Mouse (Mus musculus) ES-E14 (cell line): ENCODE measurements around the gene Gm4969. TPM values are rescaled to one million over a fixed set of nuclear protein-coding genes. Genes with fewer than 3 reads are reported as not detected.

Experiments used
- DNase-seq: peaks from one replicate; pipeline ENCODE4 v3.0.0-alpha.2; 2013; ENCODE audit warnings: low read depth, low spot score
- H3K27ac ChIP-seq: 2 replicates; pipeline ENCODE4 v1.5.1; 2012; ENCODE audit warnings: low read depth, mild to moderate bottlenecking, low read length, moderate library complexity, mixed read lengths; ENCODE audit not compliant: poor library complexity, insufficient read depth, severe bottlenecking
- H3K36me3 ChIP-seq: 2 replicates; pipeline ENCODE4 v1.6.1; 2012; ENCODE audit warnings: mild to moderate bottlenecking, low read length, moderate library complexity, mixed read lengths; ENCODE audit not compliant: control insufficient read depth, poor library complexity, insufficient read depth, severe bottlenecking
- H3K4me1 ChIP-seq, 2 experiments: fragments of 150-350 bp in 1 of 2; sonication (generic) in 1 of 2; 2 replicates each; pipeline ENCODE4 v1.6.1; 2012; ENCODE audit warnings: low read length in 2 of 2, mild to moderate bottlenecking in 1 of 2, mixed read lengths in 1 of 2; ENCODE audit not compliant: control insufficient read depth in 2 of 2, insufficient read depth in 2 of 2, poor library complexity in 1 of 2
- H3K4me3 ChIP-seq, 2 experiments: fragments of 150-350 bp in 1 of 2; sonication (generic) in 1 of 2; 2 replicates each; pipeline ENCODE4 v1.5.1; 2012; ENCODE audit warnings: low read length in 2 of 2, low read depth in 1 of 2, mild to moderate bottlenecking in 1 of 2, mixed read lengths in 1 of 2; ENCODE audit not compliant: insufficient read depth in 1 of 2, poor library complexity in 1 of 2, severe bottlenecking in 1 of 2
- H3K9ac ChIP-seq: 2 replicates; pipeline ENCODE4 v1.6.1; 2012; ENCODE audit warnings: low read depth, mild to moderate bottlenecking, low read length, mixed read lengths; ENCODE audit not compliant: poor library complexity, insufficient read depth, severe bottlenecking
- H3K9me3 ChIP-seq: fragments of 150-350 bp; sonication (generic); 2 replicates; pipeline ENCODE4 v1.6.1; 2012; ENCODE audit warnings: low read depth, mild to moderate bottlenecking, low read length; ENCODE audit not compliant: control insufficient read depth, insufficient read depth
- CHD2 ChIP-seq: IDR thresholded peaks from 2 replicates; pipeline ENCODE4 v1.6.1; 2014; ENCODE audit warnings: mild to moderate bottlenecking, low read depth, low read length, inconsistent platforms
- HCFC1 ChIP-seq: IDR thresholded peaks from 2 replicates; pipeline ENCODE4 v1.6.1; 2012; ENCODE audit warnings: low read length, inconsistent platforms, borderline replicate concordance; ENCODE audit not compliant: insufficient read depth
- MAFK ChIP-seq: IDR thresholded peaks from 2 replicates; pipeline ENCODE4 v1.6.1; 2014; ENCODE audit warnings: mild to moderate bottlenecking, low read depth, low read length, inconsistent platforms; ENCODE audit not compliant: insufficient read depth
- ZC3H11A ChIP-seq: IDR thresholded peaks from 2 replicates; pipeline ENCODE4 v1.6.1; 2012; ENCODE audit warnings: low read depth, mild to moderate bottlenecking, inconsistent platforms, low read length, borderline replicate concordance
- ZNF384 ChIP-seq: IDR thresholded peaks from 2 replicates; pipeline ENCODE4 v1.6.1; 2012; ENCODE audit warnings: low read depth, low read length, inconsistent platforms
- in situ Hi-C, 2 experiments: fragments of 600-800 bp; cut with MboI; formaldehyde crosslinking; loops; one replicate each; pipeline ENCODE4 v1.15.1; 2025; ENCODE audit warnings: low sequenced_read_pairs in 2 of 2, inconsistent platforms in 1 of 2; ENCODE audit not compliant: unreplicated experiment in 2 of 2
- total RNA-seq: library from RNA; depleted of rRNA; stranded (reverse); fragments of 300-350 nt; gene quantifications from 2 replicates; pipeline ENCODE4 v1.2.3, GENCODE M21; 2012

Gene Gm4969
- total RNA-seq, 1 experiment: 1.9 TPM

DNA sequence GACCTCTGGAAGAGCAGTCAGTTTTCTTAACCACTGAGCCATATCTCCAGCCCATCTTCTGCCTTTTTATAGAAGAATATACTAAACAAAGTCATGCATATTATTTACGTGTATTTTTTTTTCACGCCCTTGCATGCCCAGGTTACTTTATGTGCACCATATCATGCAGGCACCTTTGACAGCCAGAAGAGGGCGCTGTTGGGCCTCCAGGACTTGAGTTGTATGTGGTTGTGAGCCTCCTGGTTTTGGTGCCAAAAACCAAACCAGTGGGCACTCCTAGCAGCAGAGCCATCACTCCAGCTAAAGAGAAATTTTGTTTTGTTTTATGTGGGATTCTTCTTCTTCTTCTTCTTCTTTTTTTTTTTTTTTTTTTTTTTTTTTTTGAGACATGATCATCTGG is 48.7 kb downstream of the Gm4969 start:
- Histone ChIP-seq H3K9ac (no peak overlapping the region), H3K9me3 (no peaks in the 10 kb centered on the region), H3K4me1 (peaks cover 0 to 5% of the 10 kb centered on the region in 2 experiments; a peak in 2 of 4 replicates), H3K36me3 (no peaks in the 10 kb centered on the region), H3K4me3 (no peak overlapping the region), H3K27ac (no peak overlapping the region)
- TF ChIP-seq ZNF384 (no peak; the same call in 1 of the 2 replicates), MAFK (no peak), ZC3H11A (no peak), HCFC1 (no peak), CHD2 (no peak)
- DNase-seq: no peak
- in situ Hi-C loops: no loop called here

DNA sequence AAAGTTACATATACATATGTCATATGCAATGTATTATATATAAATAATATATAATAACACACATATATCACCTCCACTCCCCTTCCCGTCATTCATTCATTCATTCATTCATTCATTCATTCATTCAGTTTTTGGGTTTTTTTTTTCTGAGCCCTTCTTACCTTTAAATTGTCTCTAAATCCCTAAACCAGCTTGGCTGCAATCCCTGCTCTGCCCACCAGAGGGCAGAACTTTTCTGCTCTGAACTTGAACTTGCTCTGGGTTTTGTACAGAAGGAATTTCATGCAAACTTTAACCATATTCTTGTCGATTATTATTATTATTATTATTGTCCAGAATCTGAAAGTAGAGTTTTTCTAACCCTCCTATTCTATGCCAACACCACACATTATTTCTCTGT is 49.5 kb downstream of the Gm4969 start:
- in situ Hi-C loops: no loop called here

DNA sequence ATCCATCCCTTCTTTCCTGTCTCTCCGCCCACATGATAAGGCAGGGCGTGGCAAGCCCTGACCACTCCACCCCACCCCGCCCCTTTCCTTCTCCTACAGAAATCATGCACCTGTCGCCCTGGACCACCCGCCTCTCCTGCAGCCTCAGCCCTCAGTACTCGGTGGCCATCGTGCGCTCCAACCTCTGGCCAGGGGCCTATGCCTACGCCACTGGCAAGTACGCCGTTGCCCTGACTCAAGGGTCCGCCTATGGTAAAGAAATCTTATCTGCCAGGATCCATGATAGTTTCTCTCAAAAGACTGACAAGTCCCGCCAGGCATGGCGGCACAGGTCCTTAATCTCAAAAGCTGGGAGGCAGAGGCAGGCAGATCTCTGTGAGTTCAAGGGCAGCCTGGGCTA is 50.2 kb downstream of the Gm4969 start:
- Histone ChIP-seq H3K4me1 (peaks cover 0 to 5% of the 10 kb centered on the region in 2 experiments; a peak in 2 of 4 replicates), H3K9me3 (no peaks in the 10 kb centered on the region), H3K36me3 (no peaks in the 10 kb centered on the region), H3K27ac (no peak overlapping the region), H3K4me3 (peak overlapping the region in 1 of 2 experiments; percentile 4; a peak in 1 of 4 replicates), H3K9ac (no peak overlapping the region)
- TF ChIP-seq MAFK (no peak), CHD2 (no peak), HCFC1 (no peak), ZNF384 (no peak), ZC3H11A (no peak)
- DNase-seq: no peak
- in situ Hi-C loops: no loop called here

More for the DNA sequence above, 49.5 kb downstream of the Gm4969 start:
- DNase-seq: peak; percentile 79
- H3K4me1 ChIP-seq: peaks cover 0 to 5% of the 10 kb centered on the region in 2 experiments; a peak in 2 of 4 replicates
- TF ChIP-seq HCFC1 (no peak), CHD2 (no peak), ZNF384 (peak; percentile 53; the same call in 1 of the 2 replicates)
- H3K27ac ChIP-seq: no peak overlapping the region
- H3K36me3 ChIP-seq: no peaks in the 10 kb centered on the region
- no peak overlapping the region for H3K9ac ChIP-seq
- H3K9me3 ChIP-seq: no peaks in the 10 kb centered on the region
- H3K4me3 ChIP-seq: no peak overlapping the region

DNA sequence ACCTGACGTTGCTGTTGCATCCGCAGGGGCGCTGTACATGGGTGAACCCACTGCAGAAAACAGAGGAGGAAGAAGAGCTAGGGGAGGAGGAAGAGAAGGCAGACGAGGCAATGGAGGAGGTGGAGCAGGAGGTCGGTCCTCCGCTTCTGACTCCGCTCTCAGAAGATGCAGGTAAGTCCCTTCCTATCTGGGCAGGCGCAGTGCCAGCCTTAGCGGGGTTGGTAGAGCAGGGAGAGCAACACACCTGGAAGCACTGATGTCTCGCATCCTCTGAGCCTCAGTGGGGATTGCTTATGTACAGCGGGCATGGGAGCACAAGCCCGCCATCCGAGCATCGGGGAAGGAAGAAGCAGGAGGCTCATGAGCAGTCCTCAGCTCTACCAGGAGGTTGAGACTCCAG is 51.1 kb downstream of the Gm4969 start:
- in situ Hi-C loops: no loop called here
- no peak overlapping the region for H3K27ac ChIP-seq
- no peak for DNase-seq
- H3K4me3 ChIP-seq: peak overlapping the region in 1 of 2 experiments; percentile 25; a peak in 1 of 4 replicates
- TF ChIP-seq ZNF384 (no peak), MAFK (no peak), HCFC1 (no peak), ZC3H11A (no peak), CHD2 (no peak)
- H3K36me3 ChIP-seq: no peaks in the 10 kb centered on the region
- peaks cover 0 to 5% of the 10 kb centered on the region in 2 experiments; a peak in 1 of 4 replicates for H3K4me1 ChIP-seq
- H3K9ac ChIP-seq: no peak overlapping the region
- no peaks in the 10 kb centered on the region for H3K9me3 ChIP-seq
